Mouse (Mus musculus) adrenal gland, adult 2 months (tissue): ENCODE data around the gene Rnf44. TPM values are rescaled to one million over a fixed set of nuclear protein-coding genes. Genes with fewer than 3 reads are reported as not detected.

Experiments
- polyA plus RNA-seq: library from polyadenylated mRNA; depleted of rRNA; stranded (reverse); fragments of >200 nt; gene quantifications from 2 replicates; pipeline ENCODE4 v1.2.3, GENCODE M21; 2012; rRNA removed
- total RNA-seq, 2 experiments: library from RNA; stranded (reverse); gene quantifications; 2 replicates each; pipeline ENCODE4 v1.2.3; 2021

Rnf44 gene
- total and polyA plus RNA-seq, 3 experiments, result 114 to 555 (median 119) TPM

Other genes starting within 250 kb of the Rnf44 start
- 10 to 100 TPM; 33.6 to 46.0 TPM for gene Thoc3, start 225.1 kb downstream of the Rnf44 start, total RNA-seq
- gene Thoc3, start 225.1 kb downstream of the Rnf44 start, polyA plus RNA-seq, result 49.9 and 54.8 TPM in 2 replicates
- gene Simc1, start 190.1 kb downstream of the Rnf44 start, total RNA-seq, result 10 to 100 TPM; 14.1 to 17.5 TPM
- 24.4 and 27.9 TPM in 2 replicates for gene Simc1, start 190.1 kb downstream of the Rnf44 start, polyA plus RNA-seq
- 100 to 1,000 TPM; 185 to 194 TPM for gene 4833439L19Rik, start 128.5 kb downstream of the Rnf44 start, total RNA-seq
- 156 and 161 TPM in 2 replicates for gene 4833439L19Rik, start 128.5 kb downstream of the Rnf44 start, polyA plus RNA-seq
- 10 to 100 TPM; 35.4 to 61.7 TPM for gene Arl10, start 118.9 kb downstream of the Rnf44 start, total RNA-seq
- gene Arl10, start 118.9 kb downstream of the Rnf44 start, polyA plus RNA-seq, result 62.5 and 69.5 TPM in 2 replicates
- gene Nop16, start 103.8 kb downstream of the Rnf44 start, total RNA-seq, result 10 to 100 TPM; 57.9 to 59.3 TPM
- 3.2 and 3.3 TPM in 2 replicates for gene Nop16, start 103.8 kb downstream of the Rnf44 start, polyA plus RNA-seq
- 100 to 1,000 TPM; 275 to 281 TPM for gene Higd2a, start 103.7 kb downstream of the Rnf44 start, total RNA-seq
- 169 TPM in 2 replicates for gene Higd2a, start 103.7 kb downstream of the Rnf44 start, polyA plus RNA-seq
- 100 to 1,000 TPM in 1 of 2 experiments, 10 to 100 TPM in 1; 73.6 to 190 TPM for gene Cltb, start 82.6 kb downstream of the Rnf44 start, total RNA-seq
- gene Cltb, start 82.6 kb downstream of the Rnf44 start, polyA plus RNA-seq, result 60.3 and 70.6 TPM in 2 replicates
- 10 to 100 TPM; 79.4 to 82.3 TPM for gene Faf2, start 72.1 kb downstream of the Rnf44 start, total RNA-seq
- 15.7 and 21.0 TPM in 2 replicates for gene Faf2, start 72.1 kb downstream of the Rnf44 start, polyA plus RNA-seq
- gene Cdhr2, start 7.6 kb upstream of the Rnf44 start, total RNA-seq, result under 1 TPM in 1 of 2 experiments, not detected in 1; 0.06 TPM
- gene Cdhr2, start 7.6 kb upstream of the Rnf44 start, polyA plus RNA-seq, result not detected in 2 replicates
- 1 to 10 TPM; 2.3 to 4.3 TPM for gene Gprin1, start 56.0 kb upstream of the Rnf44 start, total RNA-seq
- 1.9 and 2.6 TPM in 2 replicates for gene Gprin1, start 56.0 kb upstream of the Rnf44 start, polyA plus RNA-seq
- 1 to 10 TPM; 1.5 to 2.0 TPM for gene Sncb, start 72.7 kb upstream of the Rnf44 start, total RNA-seq
- gene Sncb, start 72.7 kb upstream of the Rnf44 start, polyA plus RNA-seq, result 2.2 and 5.4 TPM in 2 replicates
- gene Eif4e1b, start 90.1 kb upstream of the Rnf44 start, total RNA-seq, result not detected
- gene Eif4e1b, start 90.1 kb upstream of the Rnf44 start, polyA plus RNA-seq, result not detected in 2 replicates
- 10 to 100 TPM; 36.0 to 42.7 TPM for gene Tspan17, start 95.5 kb upstream of the Rnf44 start, total RNA-seq
- 31.1 and 34.0 TPM in 2 replicates for gene Tspan17, start 95.5 kb upstream of the Rnf44 start, polyA plus RNA-seq